Mouse (Mus musculus): ENCODE measurements around the gene Pp2d1.
"Not testable (repeated sequence)": the region's sequence is repeated elsewhere in the genome, so short reads cannot be mapped to it uniquely, and the experiment has no call there.

DNA sequence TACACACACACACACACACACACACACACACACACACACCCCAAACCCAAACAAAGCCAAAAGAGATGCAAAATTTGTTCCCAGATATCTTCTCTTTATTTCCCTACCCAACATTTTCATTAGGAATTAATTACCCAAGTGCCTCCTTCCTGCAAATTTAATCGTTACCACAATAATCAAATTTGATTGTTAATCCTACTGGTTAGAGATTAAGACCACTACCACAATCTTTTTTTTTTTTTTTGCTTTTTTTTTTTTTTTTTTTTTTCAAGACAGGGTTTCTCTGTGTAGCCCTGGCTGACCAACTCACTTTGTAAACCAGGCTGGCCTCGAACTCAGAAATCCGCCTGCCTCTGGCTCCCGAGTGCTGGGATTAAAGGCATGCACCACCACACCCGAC, 31.7 kb upstream of the Pp2d1 start:
- not testable (repeated sequence) for TF ChIP-seq CTCF (IDR thresholded peaks at IDR 0.05; ENCODE audit: extremely low read depth, insufficient read length, insufficient replicate concordance, low read depth, low read length); POLR2A (IDR thresholded peaks at IDR 0.05; ENCODE audit: low read depth, low read length)

All from small intestine, adult 2 months (tissue).